Mouse (Mus musculus) lung, adult 10 weeks (tissue): ENCODE results near the gene Fcrl5. TPM values are rescaled to one million over a fixed set of nuclear protein-coding genes. Genes with fewer than 3 reads are reported as not detected.

Source experiments
- polyA plus RNA-seq: library from polyadenylated mRNA; stranded (reverse); fragments of 350-450 nt; fragmentation: Illumina TruSeq; extraction: RNeasy Lipid Tissue Mini Kit (QIAGEN cat#74804); gene quantifications from one replicate; pipeline ENCODE4 v1.2.3, GENCODE M21; 2014; ENCODE audit warnings: low read depth, low replicate concordance; ENCODE audit not compliant: insufficient read depth

The Fcrl5 gene
- 0.30 TPM for polyA plus RNA-seq

GRCm38 (mm10) chr3:87435479-87435878 is at the start of gene Fcrl5:
Gene Fcrl5, plus strand, starts transcription at chr3:87435773.

GRCm38 (mm10) chr3:87525043-87525836 is 89.7 kb downstream of the Fcrl5 start, which contains the start of gene Etv3:
Gene Etv3, plus strand, starts transcription at chr3:87525407.

Other genes starting within 250 kb of the Fcrl5 start
- 7.8 TPM for gene Fcrls, start 172.0 kb upstream of the Fcrl5 start, polyA plus RNA-seq
- gene Cd5l, start 77.9 kb upstream of the Fcrl5 start, polyA plus RNA-seq, result 3.9 TPM
- 5.2 TPM for gene Fcrl1, start 59.4 kb upstream of the Fcrl5 start, polyA plus RNA-seq
- gene Etv3, start 89.6 kb downstream of the Fcrl5 start, polyA plus RNA-seq, result 9.6 TPM
- 10.0 TPM for gene Arhgef11, start 181.8 kb downstream of the Fcrl5 start, polyA plus RNA-seq